Mouse (Mus musculus) liver, embryonic 14.5 days (tissue): ENCODE data around the gene Dennd6b.

ENCODE experiments used
- CTCF ChIP-seq: IDR thresholded peaks from 2 replicates; pipeline ENCODE4 v1.5.1; 2016; ENCODE audit warnings: antibody characterized with exemption, low read depth, control low read depth
- EP300 ChIP-seq: IDR thresholded peaks from 2 replicates; pipeline ENCODE4 v1.6.1; 2016; ENCODE audit warnings: antibody characterized with exemption, low read depth

DNA sequence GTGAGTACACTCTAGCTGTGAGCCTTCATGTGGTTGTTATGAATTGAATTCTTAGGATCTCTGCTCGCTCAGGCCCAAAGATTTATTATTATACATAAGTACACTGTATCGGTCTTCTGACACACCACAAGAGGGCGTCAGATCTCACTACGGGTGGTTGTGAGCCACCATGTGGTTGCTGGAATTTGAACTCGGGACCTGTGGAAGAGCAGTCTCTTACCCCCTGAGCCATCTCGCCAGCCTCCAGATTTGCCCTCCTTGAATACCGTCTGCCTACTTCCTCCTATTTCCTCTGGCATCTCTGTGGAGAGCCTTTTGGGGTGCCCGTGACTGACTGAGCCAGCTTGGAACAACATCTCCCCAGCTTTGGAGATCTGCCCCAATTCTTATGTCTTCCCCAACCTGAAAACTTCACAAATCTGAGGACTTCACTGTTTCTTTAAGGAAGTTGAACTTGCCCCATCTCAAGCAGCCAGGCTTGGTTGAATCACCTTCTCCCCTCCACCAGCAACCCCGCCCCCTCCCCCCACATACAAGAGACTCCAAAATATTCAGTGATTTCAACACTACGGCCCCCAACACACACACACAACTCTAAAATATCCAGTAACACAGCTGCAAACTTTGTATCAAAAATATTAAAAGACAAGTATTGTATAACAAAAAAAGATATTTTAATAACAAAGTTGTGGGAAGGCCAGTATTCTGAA lies 14.6 kb downstream of the Dennd6b start:
- TF ChIP-seq CTCF: peak; percentile 28; the same call in 1 of the 2 replicates
- TF ChIP-seq EP300: no peak
